Mouse (Mus musculus): ENCODE measurements around the gene Cypt3. TPM values are rescaled to one million over a fixed set of nuclear protein-coding genes. Genes with fewer than 3 reads are reported as not detected.

The Cypt3 gene
- polyA plus RNA-seq (2014; fragmentation: Illumina TruSeq; extraction: RNeasy Lipid Tissue Mini Kit (QIAGEN cat#74804); ENCODE audit: low read depth, low replicate concordance): not detected

GRCm38 (mm10) chrX:153558293-153558692, at the start of gene Cypt3:
TSS of gene Cypt3 (plus strand) at chrX:153558593.

Other genes with a start within 250 kb of the Cypt3 start
- gene Ubqln2, start 60.4 kb upstream of the Cypt3 start, polyA plus RNA-seq (2014; fragmentation: Illumina TruSeq; extraction: RNeasy Lipid Tissue Mini Kit (QIAGEN cat#74804); ENCODE audit: low read depth, low replicate concordance): 20.7 TPM
- gene Kctd12b, start 137.8 kb downstream of the Cypt3 start, polyA plus RNA-seq (2014; fragmentation: Illumina TruSeq; extraction: RNeasy Lipid Tissue Mini Kit (QIAGEN cat#74804); ENCODE audit: low read depth, low replicate concordance): 9.3 TPM
- gene Nbdy, start 165.0 kb downstream of the Cypt3 start, polyA plus RNA-seq (2014; fragmentation: Illumina TruSeq; extraction: RNeasy Lipid Tissue Mini Kit (QIAGEN cat#74804); ENCODE audit: low read depth, low replicate concordance): 71.2 TPM